In genomic region chr7:96136497-96136961, GRCm38 (mm10) we compare ENCODE assay signal across 11 mouse cellular contexts. TPM values are rescaled to one million over a fixed set of nuclear protein-coding genes. Genes with fewer than 3 reads are reported as not detected.
DNase-seq lines count a peak whose midpoint lies in the region; ATAC-seq and TF ChIP-seq lines count a peak whose summit lies in the region.
"Had no signal": no experiment of that assay in that cellular context is flagged by ENCODE, and none has a peak within 500 bp of the region (broad histone marks: within the 10 kb centered on the region; RNA-seq: fewer than 3 reads in every experiment).

No protein-coding gene starts in this region.

- no peaks in the 10 kb centered on the region for H3K27me3 ChIP-seq in heart, postnatal 0 days (ENCODE audit: control insufficient read depth, insufficient read depth, low read length)
- no peaks in the 10 kb centered on the region for H3K27me3 ChIP-seq in kidney, embryonic 16.5 days (ENCODE audit: insufficient read depth, low read length)
- H3K27me3 ChIP-seq in forebrain, embryonic 16.5 days (replicated peaks; ENCODE audit: control insufficient read depth, insufficient read depth, low read length): no peaks in the 10 kb centered on the region
- H3K27me3 ChIP-seq in hindbrain, embryonic 11.5 days (ENCODE audit: control insufficient read depth, insufficient read depth, low read length): no peaks in the 10 kb centered on the region
- H3K27me3 ChIP-seq: embryonic facial prominence, embryonic 12.5 days; liver, embryonic 15.5 days had no signal

- no peaks in the 10 kb centered on the region for H3K36me3 ChIP-seq in heart, postnatal 0 days (replicated peaks; ENCODE audit: control insufficient read depth, insufficient read depth, low read length)
- H3K36me3 ChIP-seq in kidney, embryonic 16.5 days (ENCODE audit: insufficient read depth, low read length): no peaks in the 10 kb centered on the region
- H3K36me3 ChIP-seq in forebrain, embryonic 16.5 days (ENCODE audit: control insufficient read depth, insufficient read depth): no peaks in the 10 kb centered on the region
- H3K36me3 ChIP-seq in hindbrain, embryonic 11.5 days (ENCODE audit: control insufficient read depth, insufficient read depth, low read length): no peaks in the 10 kb centered on the region
- H3K36me3 ChIP-seq: embryonic facial prominence, embryonic 12.5 days; liver, embryonic 15.5 days had no signal

- no peak overlapping the region for H3K4me2 ChIP-seq in heart, postnatal 0 days (ENCODE audit: low read depth, low read length)
- H3K4me2 ChIP-seq in kidney, embryonic 16.5 days (replicated peaks; ENCODE audit: low read depth, low read length): no peak overlapping the region
- H3K4me2 ChIP-seq in forebrain, embryonic 16.5 days (ENCODE audit: low read length): no peak overlapping the region
- no peak overlapping the region for H3K4me2 ChIP-seq in hindbrain, embryonic 11.5 days (replicated peaks; ENCODE audit: low read depth, low read length)
- H3K4me2 ChIP-seq: embryonic facial prominence, embryonic 12.5 days; liver, embryonic 15.5 days had no signal

- no peak for DNase-seq in heart, postnatal 0 days (ENCODE audit: low spot score)
- DNase-seq in heart, adult 9 months (ENCODE audit: low spot score in 2 of 2): no peak
- DNase-seq in Muller cell, postnatal 12 days (ENCODE audit: inconsistent ontology term): peak; percentile 95
- peak; percentile 84 for DNase-seq in fibroblast of lung, adult 2 months (ENCODE audit: low read depth)
- DNase-seq in hindbrain, embryonic 11.5 days (ENCODE audit: low spot score): no peak
- no peak for DNase-seq in liver

- TF ChIP-seq EP300 in heart, postnatal 0 days (IDR thresholded peaks at IDR 0.05; ENCODE audit: low read depth): no peak

- 51% methylated on average over 6 of the region's 6 CpGs for WGBS in heart, postnatal 0 days
- WGBS in kidney, embryonic 16.5 days: 50% methylated on average over 6 of the region's 6 CpGs
- WGBS in forebrain, embryonic 16.5 days: 87% methylated on average over 6 of the region's 6 CpGs
- WGBS in hindbrain, embryonic 11.5 days: 78% methylated on average over 6 of the region's 6 CpGs

- peak; percentile 51 for TF ChIP-seq CTCF in heart, postnatal 0 days (IDR thresholded peaks at IDR 0.05; ENCODE audit: low read depth)

- no peak overlapping the region for H3K9ac ChIP-seq in heart, postnatal 0 days (replicated peaks; ENCODE audit: low read depth, low read length)
- no peak overlapping the region for H3K9ac ChIP-seq in kidney, embryonic 16.5 days (replicated peaks; ENCODE audit: low read length)
- no peak overlapping the region for H3K9ac ChIP-seq in forebrain, embryonic 16.5 days (replicated peaks; ENCODE audit: low read depth, low read length)
- H3K9ac ChIP-seq in hindbrain, embryonic 11.5 days (ENCODE audit: low read depth, low read length): no peak overlapping the region
- H3K9ac ChIP-seq: embryonic facial prominence, embryonic 12.5 days; liver, embryonic 15.5 days had no signal

- H3K4me3 ChIP-seq in heart, postnatal 0 days (ENCODE audit: low read depth, low read length): no peak overlapping the region
- H3K4me3 ChIP-seq in kidney, embryonic 16.5 days (ENCODE audit: low read length): no peak overlapping the region
- H3K4me3 ChIP-seq in forebrain, embryonic 16.5 days (replicated peaks; ENCODE audit: low read length): no peak overlapping the region
- H3K4me3 ChIP-seq in hindbrain, embryonic 11.5 days (ENCODE audit: low read depth, low read length): no peak overlapping the region
- H3K4me3 ChIP-seq: embryonic facial prominence, embryonic 12.5 days; liver, embryonic 15.5 days had no signal

- peak; percentile 83 for ATAC-seq in heart, postnatal 0 days (ENCODE audit: insufficient read depth, low read depth)
- ATAC-seq in kidney, embryonic 16.5 days (ENCODE audit: low FRiP score, low TSS enrichment): peak; percentile 91
- ATAC-seq in forebrain, embryonic 16.5 days: no peak
- no peak for ATAC-seq in hindbrain, embryonic 11.5 days (ENCODE audit: low FRiP score)
- ATAC-seq: midbrain, embryonic 16.5 days had no signal

- no peaks in the 10 kb centered on the region for H3K9me3 ChIP-seq in heart, postnatal 0 days (replicated peaks; ENCODE audit: control insufficient read depth, low read length)
- H3K9me3 ChIP-seq in kidney, embryonic 16.5 days (ENCODE audit: low read length): no peaks in the 10 kb centered on the region
- H3K9me3 ChIP-seq in forebrain, embryonic 16.5 days (ENCODE audit: control insufficient read depth, low read length): no peaks in the 10 kb centered on the region
- H3K9me3 ChIP-seq in hindbrain, embryonic 11.5 days (ENCODE audit: control insufficient read depth, low read length): no peaks in the 10 kb centered on the region
- H3K9me3 ChIP-seq: embryonic facial prominence, embryonic 12.5 days; liver, embryonic 15.5 days had no signal

- H3K27ac ChIP-seq in heart, postnatal 0 days (ENCODE audit: low read depth): peak overlapping the region; percentile 54
- H3K27ac ChIP-seq in kidney, embryonic 16.5 days (ENCODE audit: low read length): no peak overlapping the region
- no peak overlapping the region for H3K27ac ChIP-seq in forebrain, embryonic 16.5 days (ENCODE audit: low read length)
- H3K27ac ChIP-seq in hindbrain, embryonic 11.5 days (ENCODE audit: low read depth, low read length): no peak overlapping the region
- H3K27ac ChIP-seq: embryonic facial prominence, embryonic 12.5 days; liver, embryonic 15.5 days had no signal

- 0 out of 2 replicates have a peak, but pooled peaks cover 7% of the 10 kb centered on the region for H3K4me1 ChIP-seq in heart, postnatal 0 days (ENCODE audit: control insufficient read depth, insufficient read depth)
- peaks cover 5% of the 10 kb centered on the region; the same call in 1 of the 2 replicates for H3K4me1 ChIP-seq in kidney, embryonic 16.5 days (ENCODE audit: insufficient read depth, low read length)
- no peaks in the 10 kb centered on the region for H3K4me1 ChIP-seq in forebrain, embryonic 16.5 days (replicated peaks; ENCODE audit: control insufficient read depth, insufficient read depth, low read length)
- H3K4me1 ChIP-seq in hindbrain, embryonic 11.5 days (replicated peaks; ENCODE audit: control insufficient read depth, insufficient read depth, low read length): no peaks in the 10 kb centered on the region
- H3K4me1 ChIP-seq: embryonic facial prominence, embryonic 12.5 days; liver, embryonic 15.5 days had no signal

RNA-seq across cellular contexts. Expression of gene Tenm4, which starts 34.5 kb away (rescaled TPM):
- total RNA-seq in heart, postnatal 0 days (2014; rRNA removed; ENCODE audit: low replicate concordance): 3.9 and 5.9 TPM in 2 replicates
- polyA plus RNA-seq in heart, postnatal 0 days (2015; fragmentation: Nextera tagmentation; extraction: Ambion mirVana): 1.4 and 2.3 TPM in 2 replicates
- polyA plus RNA-seq in kidney, embryonic 16.5 days (2015; fragmentation: Nextera tagmentation; extraction: Ambion mirVana): 39.7 and 43.8 TPM in 2 replicates
- 92.0 and 105 TPM in 2 replicates for polyA plus RNA-seq in forebrain, embryonic 16.5 days (2015; fragmentation: Nextera tagmentation; extraction: Ambion mirVana)
- polyA plus RNA-seq in hindbrain, embryonic 11.5 days (2014; fragmentation: Nextera tagmentation; extraction: Ambion mirVana): 19.3 and 24.0 TPM in 2 replicates

Comparison
In these comparisons a context has a peak if more than half of its experiments do, and no peak if none do; other contexts are left out.
1. ATAC-seq: peak in heart, postnatal 0 days (single experiment) and kidney, embryonic 16.5 days (single experiment); none in forebrain, embryonic 16.5 days (single experiment) and hindbrain, embryonic 11.5 days (single experiment).
2. DNase-seq: peak in Muller cell, postnatal 12 days (single experiment) and fibroblast of lung, adult 2 months (single experiment); none in heart, postnatal 0 days (single experiment), heart, adult 9 months (0 of 2), hindbrain, embryonic 11.5 days (single experiment) and liver (single experiment).